Mouse (Mus musculus): ENCODE measurements around the gene Sbk2.

GRCm38 (mm10) chr7:4993347-4993998 lies 29.3 kb upstream of the Sbk2 start:
- no peak for TF ChIP-seq CTCF (IDR thresholded peaks at IDR 0.05; ENCODE audit: low read depth)
- no peak for TF ChIP-seq EP300 (optimal IDR thresholded peaks at IDR 0.05)
